Mouse (Mus musculus) spleen, adult 2 months (tissue): Measurements from ENCODE around the gene Lipc.

ENCODE experiments used
- CTCF ChIP-seq: fragments of 200-500 bp; IDR thresholded peaks from 2 replicates; pipeline ENCODE4 v1.5.1; 2011; ENCODE audit warnings: mild to moderate bottlenecking, inconsistent platforms; ENCODE audit not compliant: insufficient read depth, insufficient read length, insufficient replicate concordance; ENCODE audit errors: extremely low read depth
- POLR2A ChIP-seq: fragments of 200-500 bp; IDR thresholded peaks from 2 replicates; pipeline ENCODE4 v1.6.1; 2011; ENCODE audit warnings: low read depth, low read length, inconsistent platforms

GRCm38 (mm10) chr9:70928472-70928871 lies 23.6 kb downstream of the Lipc start:
- TF ChIP-seq CTCF (no peak), POLR2A (no peak)
